Mouse (Mus musculus) testis, adult 2 months (tissue): ENCODE results near the gene Tnfrsf13c.

ENCODE experiments used
- CTCF ChIP-seq: fragments of 200-500 bp; IDR thresholded peaks from 2 replicates; pipeline ENCODE4 v1.5.1; 2012; ENCODE audit warnings: low read depth, mild to moderate bottlenecking, inconsistent platforms, low read length, moderate library complexity; ENCODE audit not compliant: control insufficient read depth, insufficient read depth, insufficient replicate concordance
- POLR2A ChIP-seq: fragments of 200-500 bp; IDR thresholded peaks from 2 replicates; pipeline ENCODE4 v1.6.1; 2012; ENCODE audit warnings: low read depth, mild to moderate bottlenecking, inconsistent platforms, low read length, moderate library complexity; ENCODE audit not compliant: control insufficient read depth

DNA sequence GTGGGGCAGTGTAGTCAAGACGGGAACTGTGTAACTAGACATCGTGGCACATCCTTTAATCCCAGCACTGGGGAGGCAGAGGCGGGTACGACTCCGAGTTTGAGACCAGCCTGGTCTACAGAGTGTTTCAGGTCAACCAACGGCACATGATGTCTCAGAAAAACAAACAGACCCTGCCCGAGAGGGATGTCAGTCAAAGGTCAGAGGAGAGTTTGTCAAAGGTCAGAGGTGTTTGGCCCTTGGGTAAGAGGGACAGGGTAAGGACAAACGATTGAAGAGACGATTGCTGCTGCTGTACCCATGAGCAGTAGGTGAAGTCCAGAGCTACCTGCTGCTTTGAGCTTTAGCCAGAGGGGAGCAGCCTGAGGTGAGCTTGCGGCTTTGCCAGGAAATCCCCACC lies 40.6 kb downstream of the Tnfrsf13c start:
- TF ChIP-seq POLR2A: no peak
- no peak for TF ChIP-seq CTCF
